Mouse (Mus musculus) cerebellum, postnatal 10 days (tissue): Measurements from ENCODE around the gene Pibf1.

ENCODE experiments used
- DNase-seq, 2 experiments: peaks; one replicate each; pipeline ENCODE4 v3.0.0; 2021; ENCODE audit warnings: mixed read lengths in 2 of 2

Pibf1 gene

GRCm38 (mm10) chr14:99141786-99142633, 42.8 kb downstream of the Pibf1 start:
- DNase-seq: peak; percentile 93 to 94

GRCm38 (mm10) chr14:99146841-99147240, 47.6 kb downstream of the Pibf1 start:
- no peak for DNase-seq

- DNase-seq: no peak
These were observed 53.5 kb downstream of the Pibf1 start for GRCm38 (mm10) chr14:99152683-99153082.

GRCm38 (mm10) chr14:99159940-99160339, 60.7 kb downstream of the Pibf1 start:
- no peak for DNase-seq

GRCm38 (mm10) chr14:99163051-99163450, 63.8 kb downstream of the Pibf1 start:
- no peak for DNase-seq

GRCm38 (mm10) chr14:99174138-99174745, 75.0 kb downstream of the Pibf1 start:
- no peak for DNase-seq

GRCm38 (mm10) chr14:99176559-99176958, 77.3 kb downstream of the Pibf1 start:
- DNase-seq: no peak

- DNase-seq: peak; percentile 11 to 25
These were observed 91.0 kb downstream of the Pibf1 start for GRCm38 (mm10) chr14:99190153-99190790.

- no peak for DNase-seq
These were observed 106.6 kb downstream of the Pibf1 start for GRCm38 (mm10) chr14:99205865-99206264.

GRCm38 (mm10) chr14:99206591-99206990, 107.4 kb downstream of the Pibf1 start:
- no peak for DNase-seq

GRCm38 (mm10) chr14:99210431-99210830, 111.2 kb downstream of the Pibf1 start:
- no peak for DNase-seq

GRCm38 (mm10) chr14:99218396-99219012, 119.3 kb downstream of the Pibf1 start:
- no peak for DNase-seq

- peak in 1 of 2 experiments; percentile 10 for DNase-seq
These were observed 120.5 kb downstream of the Pibf1 start for GRCm38 (mm10) chr14:99219757-99220171.

- DNase-seq: no peak
These were observed 126.7 kb downstream of the Pibf1 start for GRCm38 (mm10) chr14:99225929-99226328.

GRCm38 (mm10) chr14:99229071-99229780, 130.0 kb downstream of the Pibf1 start:
- DNase-seq: no peak

- DNase-seq: no peak
These were observed 133.8 kb downstream of the Pibf1 start for GRCm38 (mm10) chr14:99233056-99233455.

- DNase-seq: no peak
These were observed 137.9 kb downstream of the Pibf1 start for GRCm38 (mm10) chr14:99237115-99237514.

GRCm38 (mm10) chr14:99240563-99240962, 141.3 kb downstream of the Pibf1 start:
- DNase-seq: no peak

GRCm38 (mm10) chr14:99244508-99244907, 145.3 kb downstream of the Pibf1 start:
- DNase-seq: no peak

- DNase-seq: peak; percentile 16 to 31
These were observed 162.8 kb downstream of the Pibf1 start for GRCm38 (mm10) chr14:99262026-99262425.

GRCm38 (mm10) chr14:99263816-99264215, 164.6 kb downstream of the Pibf1 start:
- no peak for DNase-seq

- DNase-seq: no peak
These were observed 166.6 kb downstream of the Pibf1 start for GRCm38 (mm10) chr14:99265791-99266190.

GRCm38 (mm10) chr14:99266749-99267148, 167.5 kb downstream of the Pibf1 start:
- no peak for DNase-seq
